ENCODE assay signal across 17 mouse cellular contexts in genomic region chr8:35756202-35756601, GRCm38 (mm10). TPM values are rescaled to one million over a fixed set of nuclear protein-coding genes. Genes with fewer than 3 reads are reported as not detected.
"Had no signal": no experiment of that assay in that cellular context is flagged by ENCODE, and none has a peak within 500 bp of the region (broad histone marks: within the 10 kb centered on the region; RNA-seq: fewer than 3 reads in every experiment).

No protein-coding gene starts in this region.

- H3K27ac ChIP-seq: lung, embryonic 15.5 days; macrophage; midbrain, embryonic 13.5 days; midbrain, embryonic 15.5 days; neural tube, embryonic 12.5 days; stomach, embryonic 15.5 days; stomach, postnatal 0 days had no signal

- DNase-seq: lung, adult 2 months; lung, postnatal 14 days; lung, postnatal 36 days; right cerebral cortex, postnatal 14 days; thymus, adult 2 months; thymus, postnatal 25 days; thymus, postnatal 4 days had no signal

- ATAC-seq: lung, postnatal 0 days; midbrain, embryonic 13.5 days; midbrain, embryonic 15.5 days had no signal

- H3K4me3 ChIP-seq: lung, embryonic 15.5 days; megakaryocyte, embryonic 14.5 days; midbrain, embryonic 13.5 days; midbrain, embryonic 15.5 days; neural tube, embryonic 12.5 days; stomach, embryonic 15.5 days had no signal

- H3K4me1 ChIP-seq: lung, embryonic 15.5 days; megakaryocyte, embryonic 14.5 days; midbrain, embryonic 13.5 days; midbrain, embryonic 15.5 days; neural tube, embryonic 12.5 days; stomach, embryonic 15.5 days had no signal

RNA-seq across cellular contexts. Expression of gene Gm19410, which starts 9.4 kb away (rescaled TPM):
- polyA plus RNA-seq: lung, adult 2 months; lung, postnatal 0 days; macrophage; spleen, adult 2 months; stomach, postnatal 0 days; thymus, adult 2 months had no signal
